Mouse (Mus musculus): ENCODE data around the gene Knl1.

DNA sequence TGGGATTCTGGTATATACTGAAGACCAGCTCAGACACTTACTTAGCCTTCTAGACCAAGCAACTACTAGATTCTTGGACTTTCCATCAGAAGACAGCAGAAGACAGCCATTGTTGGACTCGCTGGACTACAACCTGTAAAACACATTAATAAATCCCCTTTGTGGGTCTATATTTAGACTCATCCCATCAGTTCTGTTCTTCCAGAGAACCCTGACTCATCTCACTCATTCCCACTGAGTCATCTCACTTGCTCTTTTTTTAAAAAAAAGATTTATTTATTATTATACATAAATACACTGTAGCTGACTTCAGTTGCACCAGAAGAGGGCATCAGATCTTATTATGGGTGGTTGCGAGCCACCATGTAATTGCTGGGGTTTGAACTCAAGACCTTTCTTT lies 37.5 kb upstream of the Knl1 start:
- no peak for TF ChIP-seq POLR2A (IDR thresholded peaks at IDR 0.05; ENCODE audit: insufficient read length, low read depth)
- no peak for TF ChIP-seq USF1 (IDR thresholded peaks at IDR 0.05; ENCODE audit: low read depth)
- no peak for TF ChIP-seq REST (IDR thresholded peaks at IDR 0.05; ENCODE audit: insufficient read depth, insufficient read length)
- no peak for TF ChIP-seq SRF (IDR thresholded peaks at IDR 0.05; ENCODE audit: control insufficient read depth, insufficient read length, low read depth)
- TF ChIP-seq TCF12 (IDR thresholded peaks at IDR 0.05; ENCODE audit: insufficient read depth, poor library complexity, severe bottlenecking): no peak
- TF ChIP-seq CEBPB (IDR thresholded peaks at IDR 0.05; ENCODE audit: insufficient read depth, poor library complexity, severe bottlenecking): no peak
- TF ChIP-seq POLR2AphosphoS2 (IDR thresholded peaks at IDR 0.05; ENCODE audit: insufficient read length, low read depth): no peak
- no peak for TF ChIP-seq MYOD1 (IDR thresholded peaks at IDR 0.05; ENCODE audit: control insufficient read depth in 1 of 3, insufficient read length in 2 of 3, low read depth in 2 of 3)
- TF ChIP-seq MAX (IDR thresholded peaks at IDR 0.05; ENCODE audit: low read depth): no peak
- no peak for TF ChIP-seq TCF3 (IDR thresholded peaks at IDR 0.05; ENCODE audit: insufficient read length, low read depth)
- no peak for TF ChIP-seq E2F4 (IDR thresholded peaks at IDR 0.05; ENCODE audit: insufficient read depth)
- TF ChIP-seq MYOG (IDR thresholded peaks at IDR 0.05; ENCODE audit: control insufficient read depth in 1 of 3, insufficient read depth in 1 of 3, insufficient read length in 2 of 3, low read depth in 2 of 3): no peak
